Mouse (Mus musculus): ENCODE results near the gene Slc41a3. TPM values are rescaled to one million over a fixed set of nuclear protein-coding genes. Genes with fewer than 3 reads are reported as not detected.
"Not testable (repeated sequence)": the region's sequence is repeated elsewhere in the genome, so short reads cannot be mapped to it uniquely, and the experiment has no call there.

The Slc41a3 gene
- total RNA-seq, 1 experiment from 2014 or later, result 2.7 TPM

- peak in 1 of 2 experiments; percentile 5; a peak in 1 of 4 replicates for ATAC-seq (replicated peaks in 1 of 2; ENCODE audit: insufficient read depth in 1 of 2, low FRiP score in 2 of 2, low TSS enrichment in 1 of 2, low read depth in 1 of 2, poor library complexity in 2 of 2, severe bottlenecking in 2 of 2)
These were observed 13.7 kb downstream of the Slc41a3 start for GRCm38 (mm10) chr6:90618274-90618673.

GRCm38 (mm10) chr6:90618821-90619636 lies 14.5 kb downstream of the Slc41a3 start:
- ATAC-seq (replicated peaks in 1 of 2; ENCODE audit: insufficient read depth in 1 of 2, low FRiP score in 2 of 2, low TSS enrichment in 1 of 2, low read depth in 1 of 2, poor library complexity in 2 of 2, severe bottlenecking in 2 of 2), result 0 out of 4 replicates have a peak, but pooled peaks of 1 of the 2 experiments have one; percentile 22

GRCm38 (mm10) chr6:90619936-90620335 lies 15.4 kb downstream of the Slc41a3 start:
- no peak for ATAC-seq (replicated peaks in 1 of 2; ENCODE audit: insufficient read depth in 1 of 2, low FRiP score in 2 of 2, low TSS enrichment in 1 of 2, low read depth in 1 of 2, poor library complexity in 2 of 2, severe bottlenecking in 2 of 2)

GRCm38 (mm10) chr6:90620791-90621583 lies 16.5 kb downstream of the Slc41a3 start:
- ATAC-seq (replicated peaks in 1 of 2; ENCODE audit: insufficient read depth in 1 of 2, low FRiP score in 2 of 2, low TSS enrichment in 1 of 2, low read depth in 1 of 2, poor library complexity in 2 of 2, severe bottlenecking in 2 of 2), result no peak

GRCm38 (mm10) chr6:90621584-90621890 lies 17.0 kb downstream of the Slc41a3 start:
- no peak for ATAC-seq (replicated peaks in 1 of 2; ENCODE audit: insufficient read depth in 1 of 2, low FRiP score in 2 of 2, low TSS enrichment in 1 of 2, low read depth in 1 of 2, poor library complexity in 2 of 2, severe bottlenecking in 2 of 2)

- peak; percentile 13 to 22; a peak in 1 of 4 replicates for ATAC-seq (replicated peaks in 1 of 2; ENCODE audit: insufficient read depth in 1 of 2, low FRiP score in 2 of 2, low TSS enrichment in 1 of 2, low read depth in 1 of 2, poor library complexity in 2 of 2, severe bottlenecking in 2 of 2)
These were observed 18.4 kb downstream of the Slc41a3 start for GRCm38 (mm10) chr6:90622758-90623455.

GRCm38 (mm10) chr6:90623456-90623836 lies 18.9 kb downstream of the Slc41a3 start:
- no peak for ATAC-seq (replicated peaks in 1 of 2; ENCODE audit: insufficient read depth in 1 of 2, low FRiP score in 2 of 2, low TSS enrichment in 1 of 2, low read depth in 1 of 2, poor library complexity in 2 of 2, severe bottlenecking in 2 of 2)

- ATAC-seq (replicated peaks in 1 of 2; ENCODE audit: insufficient read depth in 1 of 2, low FRiP score in 2 of 2, low TSS enrichment in 1 of 2, low read depth in 1 of 2, poor library complexity in 2 of 2, severe bottlenecking in 2 of 2), result no peak
These were observed 19.7 kb downstream of the Slc41a3 start for GRCm38 (mm10) chr6:90624184-90624583.

- ATAC-seq (replicated peaks in 1 of 2; ENCODE audit: insufficient read depth in 1 of 2, low FRiP score in 2 of 2, low TSS enrichment in 1 of 2, low read depth in 1 of 2, poor library complexity in 2 of 2, severe bottlenecking in 2 of 2), result peak in 1 of 2 experiments; percentile 9; a peak in 1 of 4 replicates
These were observed 20.2 kb downstream of the Slc41a3 start for GRCm38 (mm10) chr6:90624733-90625132.

GRCm38 (mm10) chr6:90625207-90625994 lies 20.9 kb downstream of the Slc41a3 start:
- no peak for ATAC-seq (replicated peaks in 1 of 2; ENCODE audit: insufficient read depth in 1 of 2, low FRiP score in 2 of 2, low TSS enrichment in 1 of 2, low read depth in 1 of 2, poor library complexity in 2 of 2, severe bottlenecking in 2 of 2)

- ATAC-seq (replicated peaks in 1 of 2; ENCODE audit: insufficient read depth in 1 of 2, low FRiP score in 2 of 2, low TSS enrichment in 1 of 2, low read depth in 1 of 2, poor library complexity in 2 of 2, severe bottlenecking in 2 of 2), result no peak
These were observed 23.0 kb downstream of the Slc41a3 start for GRCm38 (mm10) chr6:90627556-90627955.

GRCm38 (mm10) chr6:90629506-90629905 lies 25.0 kb downstream of the Slc41a3 start:
- peak; percentile 79 to 81 for ATAC-seq (replicated peaks in 1 of 2; ENCODE audit: insufficient read depth in 1 of 2, low FRiP score in 2 of 2, low TSS enrichment in 1 of 2, low read depth in 1 of 2, poor library complexity in 2 of 2, severe bottlenecking in 2 of 2)

- no peak for ATAC-seq (replicated peaks in 1 of 2; ENCODE audit: insufficient read depth in 1 of 2, low FRiP score in 2 of 2, low TSS enrichment in 1 of 2, low read depth in 1 of 2, poor library complexity in 2 of 2, severe bottlenecking in 2 of 2)
These were observed 25.9 kb downstream of the Slc41a3 start for GRCm38 (mm10) chr6:90630427-90630826.

- not testable (repeated sequence) for ATAC-seq (replicated peaks in 1 of 2; ENCODE audit: insufficient read depth in 1 of 2, low FRiP score in 2 of 2, low TSS enrichment in 1 of 2, low read depth in 1 of 2, poor library complexity in 2 of 2, severe bottlenecking in 2 of 2)
These were observed 28.0 kb downstream of the Slc41a3 start for GRCm38 (mm10) chr6:90632526-90632925.

- no peak for ATAC-seq (replicated peaks in 1 of 2; ENCODE audit: insufficient read depth in 1 of 2, low FRiP score in 2 of 2, low TSS enrichment in 1 of 2, low read depth in 1 of 2, poor library complexity in 2 of 2, severe bottlenecking in 2 of 2)
These were observed 30.6 kb downstream of the Slc41a3 start for GRCm38 (mm10) chr6:90635081-90635480.

GRCm38 (mm10) chr6:90635611-90636010 lies 31.1 kb downstream of the Slc41a3 start:
- ATAC-seq (replicated peaks in 1 of 2; ENCODE audit: insufficient read depth in 1 of 2, low FRiP score in 2 of 2, low TSS enrichment in 1 of 2, low read depth in 1 of 2, poor library complexity in 2 of 2, severe bottlenecking in 2 of 2), result no peak

GRCm38 (mm10) chr6:90643057-90643456 lies 38.5 kb downstream of the Slc41a3 start:
- no peak for ATAC-seq (replicated peaks in 1 of 2; ENCODE audit: insufficient read depth in 1 of 2, low FRiP score in 2 of 2, low TSS enrichment in 1 of 2, low read depth in 1 of 2, poor library complexity in 2 of 2, severe bottlenecking in 2 of 2)

Measured in hematopoietic stem cell, adult 5-6 weeks (primary cell).